Mouse (Mus musculus) liver, adult 2 months (tissue): ENCODE data around the gene Zfp473. TPM values are rescaled to one million over a fixed set of nuclear protein-coding genes. Genes with fewer than 3 reads are reported as not detected.
A peak's percentile ranks its signal among the peaks of the same experiment; 100 is the strongest.

Source experiments
- DNase-seq: peaks from one replicate; pipeline ENCODE4 v3.0.0-alpha.2; 2011; ENCODE audit warnings: low read depth, low spot score; ENCODE audit errors: extremely low read depth
- H3K27ac ChIP-seq: fragments of 200-500 bp; replicated peaks from 2 replicates; pipeline ENCODE4 v1.5.1; 2012; ENCODE audit warnings: low read depth, mild to moderate bottlenecking, control low read depth, inconsistent platforms, low read length; ENCODE audit not compliant: insufficient read depth
- H3K27me3 ChIP-seq: fragments of 200-500 bp; 2 replicates; pipeline ENCODE4 v1.6.1; 2012; ENCODE audit warnings: mild to moderate bottlenecking, moderate library complexity, low read length, inconsistent platforms; ENCODE audit not compliant: control insufficient read depth, insufficient read depth
- H3K36me3 ChIP-seq: fragments of 200-500 bp; 2 replicates; pipeline ENCODE4 v1.6.1; 2012; ENCODE audit warnings: low read length, inconsistent platforms; ENCODE audit not compliant: control insufficient read depth, insufficient read depth
- H3K4me1 ChIP-seq: fragments of 200-500 bp; 2 replicates; pipeline ENCODE4 v1.6.1; 2011; ENCODE audit warnings: low read length; ENCODE audit not compliant: control insufficient read depth, insufficient read depth
- H3K4me3 ChIP-seq: fragments of 200-500 bp; 2 replicates; pipeline ENCODE4 v1.5.1; 2011; ENCODE audit warnings: low read depth, mild to moderate bottlenecking, control low read depth, low read length, moderate library complexity; ENCODE audit not compliant: insufficient read depth
- H3K79me2 ChIP-seq: fragments of 200-500 bp; 2 replicates; pipeline ENCODE4 v1.6.1; 2012; ENCODE audit warnings: inconsistent platforms, mild to moderate bottlenecking, low read length, moderate library complexity; ENCODE audit not compliant: control insufficient read depth, insufficient read depth
- H3K9ac ChIP-seq: fragments of 200-500 bp; 2 replicates; pipeline ENCODE4 v1.6.1; 2012; ENCODE audit warnings: low read depth, mild to moderate bottlenecking, control low read depth, inconsistent platforms, low read length
- CTCF ChIP-seq: fragments of 200-500 bp; IDR thresholded peaks from 2 replicates; pipeline ENCODE4 v1.5.1; 2011; ENCODE audit warnings: low read depth, low read length, control low read depth
- POLR2A ChIP-seq: fragments of 200-500 bp; IDR thresholded peaks from 2 replicates; pipeline ENCODE4 v1.6.1; 2011; ENCODE audit warnings: low read length, control low read depth; ENCODE audit not compliant: insufficient read depth; ENCODE audit errors: extremely low read depth
- WGBS: fragments of 180-500 bp; shearing (Covaris S2); methylation state at CpG from one replicate; pipeline ENCODE4 v1.1.7; 2018; 5-methylcytosine and 5-hydroxymethylcytosine counted together
- polyA plus RNA-seq: library from polyadenylated mRNA; depleted of rRNA; stranded (reverse); fragments of >200 nt; gene quantifications from 2 replicates; pipeline ENCODE4 v1.2.3, GENCODE M21; 2012
- total RNA-seq: library from RNA; depleted of rRNA; stranded (reverse); fragments of >200 nt; gene quantifications from 2 replicates; pipeline ENCODE4 v1.2.3, GENCODE M21; 2014

The Zfp473 gene
- total and polyA plus RNA-seq, 2 experiments, result 0.04 to 0.28 TPM

- no peaks in the 10 kb centered on the region for H3K4me1 ChIP-seq
- no peak for DNase-seq
- no peak overlapping the region for H3K4me3 ChIP-seq
- H3K27ac ChIP-seq, result no peak overlapping the region
- no peak for TF ChIP-seq POLR2A
- TF ChIP-seq CTCF, result no peak
- 85% methylated on average over 11 of the region's 11 CpGs for WGBS
- no peaks in the 10 kb centered on the region for H3K27me3 ChIP-seq
- no peaks in the 10 kb centered on the region for H3K79me2 ChIP-seq
- no peaks in the 10 kb centered on the region for H3K36me3 ChIP-seq
- H3K9ac ChIP-seq, result no peak overlapping the region
Measured at GRCm38 (mm10) chr7:44728082-44728975, 22.5 kb downstream of the Zfp473 start.

GRCm38 (mm10) chr7:44727151-44727550 is 23.7 kb downstream of the Zfp473 start:
- TF ChIP-seq POLR2A (no peak), CTCF (no peak)
- no peaks in the 10 kb centered on the region for H3K4me1 ChIP-seq
- H3K36me3 ChIP-seq, result no peaks in the 10 kb centered on the region
- no peaks in the 10 kb centered on the region for H3K79me2 ChIP-seq
- H3K27ac ChIP-seq, result no peak overlapping the region
- H3K27me3 ChIP-seq, result no peaks in the 10 kb centered on the region
- WGBS, result 69% methylated on average over 5 of the region's 5 CpGs
- DNase-seq, result no peak
- no peak overlapping the region for H3K4me3 ChIP-seq
- no peak overlapping the region for H3K9ac ChIP-seq

GRCm38 (mm10) chr7:44726343-44726742 is 24.5 kb downstream of the Zfp473 start:
- H3K27ac ChIP-seq, result no peak overlapping the region

GRCm38 (mm10) chr7:44724316-44724715 is 26.5 kb downstream of the Zfp473 start:
- Histone ChIP-seq H3K27me3 (no peaks in the 10 kb centered on the region), H3K4me3 (no peak overlapping the region), H3K4me1 (no peaks in the 10 kb centered on the region), H3K9ac (no peak overlapping the region), H3K27ac (no peak overlapping the region), H3K79me2 (no peaks in the 10 kb centered on the region), H3K36me3 (no peaks in the 10 kb centered on the region)
- TF ChIP-seq POLR2A (no peak), CTCF (peak; percentile 12; the same call in 1 of the 2 replicates)
- 21% methylated on average over 7 of the region's 7 CpGs for WGBS
- no peak for DNase-seq

More at GRCm38 (mm10) chr7:44726343-44726742, 24.5 kb downstream of the Zfp473 start:
- no peak for TF ChIP-seq CTCF
- TF ChIP-seq POLR2A, result no peak
- WGBS, result 67% methylated on average over 6 of the region's 6 CpGs
- H3K79me2 ChIP-seq, result no peaks in the 10 kb centered on the region
- no peaks in the 10 kb centered on the region for H3K4me1 ChIP-seq
- no peak for DNase-seq
- no peaks in the 10 kb centered on the region for H3K27me3 ChIP-seq
- no peak overlapping the region for H3K4me3 ChIP-seq
- no peaks in the 10 kb centered on the region for H3K36me3 ChIP-seq
- H3K9ac ChIP-seq, result no peak overlapping the region

- DNase-seq, result no peak
- H3K36me3 ChIP-seq, result no peaks in the 10 kb centered on the region
- WGBS, result 62% methylated on average over 5 of the region's 5 CpGs
Measured at GRCm38 (mm10) chr7:44722058-44722457, 28.8 kb downstream of the Zfp473 start.

GRCm38 (mm10) chr7:44709881-44710280 is 41.0 kb downstream of the Zfp473 start:
- H3K27ac ChIP-seq, result no peak overlapping the region
- WGBS, result 83% methylated on average over 5 of the region's 5 CpGs
- H3K9ac ChIP-seq, result no peak overlapping the region
- TF ChIP-seq POLR2A (no peak), CTCF (no peak)
- H3K27me3 ChIP-seq, result no peaks in the 10 kb centered on the region
- no peaks in the 10 kb centered on the region for H3K4me1 ChIP-seq
- H3K36me3 ChIP-seq, result no peaks in the 10 kb centered on the region
- no peaks in the 10 kb centered on the region for H3K79me2 ChIP-seq
- no peak overlapping the region for H3K4me3 ChIP-seq
- DNase-seq, result no peak

More at GRCm38 (mm10) chr7:44722058-44722457, 28.8 kb downstream of the Zfp473 start:
- no peaks in the 10 kb centered on the region for H3K79me2 ChIP-seq
- TF ChIP-seq POLR2A (no peak), CTCF (no peak)
- H3K27ac ChIP-seq, result no peak overlapping the region
- no peaks in the 10 kb centered on the region for H3K27me3 ChIP-seq
- no peak overlapping the region for H3K9ac ChIP-seq
- no peaks in the 10 kb centered on the region for H3K4me1 ChIP-seq
- no peak overlapping the region for H3K4me3 ChIP-seq
